ENCODE assay signal across 12 mouse cellular contexts in genomic region chr7:96661352-96662169, GRCm38 (mm10).
A peak's percentile ranks its signal among the peaks of the same experiment; 100 is the strongest.
DNase-seq lines count a peak whose midpoint lies in the region; ATAC-seq and TF ChIP-seq lines count a peak whose summit lies in the region.
"Had no signal": no experiment of that assay in that cellular context is flagged by ENCODE, and none has a peak within 500 bp of the region (broad histone marks: within the 10 kb centered on the region; RNA-seq: fewer than 3 reads in every experiment).

No protein-coding gene starts in this region.

- peak; percentile 68; the same call in 1 of the 2 replicates for ATAC-seq in hindbrain, embryonic 11.5 days (ENCODE audit: low FRiP score)
- no peak for ATAC-seq in hindbrain, postnatal 0 days
- ATAC-seq in stomach, embryonic 14.5 days (ENCODE audit: insufficient number of reproducible peaks, insufficient read depth, low FRiP score, low read depth), result 0 out of 2 replicates have a peak, but pooled peaks have one; percentile 10
- no peak for ATAC-seq in stomach, postnatal 0 days (ENCODE audit: low FRiP score, low TSS enrichment)
- ATAC-seq: liver, embryonic 12.5 days had no signal

- no peak overlapping the region for H3K4me2 ChIP-seq in hindbrain, embryonic 11.5 days (replicated peaks; ENCODE audit: low read depth, low read length)
- H3K4me2 ChIP-seq in hindbrain, postnatal 0 days (ENCODE audit: low read depth, low read length), result no peak overlapping the region
- no peak overlapping the region for H3K4me2 ChIP-seq in stomach, embryonic 14.5 days (replicated peaks; ENCODE audit: low read depth, low read length)
- no peak overlapping the region for H3K4me2 ChIP-seq in stomach, postnatal 0 days (replicated peaks; ENCODE audit: low read depth)
- H3K4me2 ChIP-seq: liver, embryonic 12.5 days had no signal

- peaks cover 16% of the 10 kb centered on the region for H3K4me1 ChIP-seq in hindbrain, embryonic 11.5 days (replicated peaks; ENCODE audit: control insufficient read depth, insufficient read depth, low read length)
- peaks cover 4% of the 10 kb centered on the region; the same call in 1 of the 2 replicates for H3K4me1 ChIP-seq in hindbrain, postnatal 0 days (ENCODE audit: insufficient read depth, low read length)
- H3K4me1 ChIP-seq in stomach, embryonic 14.5 days (ENCODE audit: control insufficient read depth, insufficient read depth, low read length), result peaks cover 38% of the 10 kb centered on the region
- H3K4me1 ChIP-seq in stomach, postnatal 0 days (replicated peaks; ENCODE audit: control insufficient read depth, insufficient read depth), result 0 out of 2 replicates have a peak, but pooled peaks cover 4% of the 10 kb centered on the region
- peaks cover 93% of the 10 kb centered on the region for H3K4me1 ChIP-seq in limb, embryonic 10.5 days

- H3K9me3 ChIP-seq in hindbrain, embryonic 11.5 days (ENCODE audit: control insufficient read depth, low read length), result no peaks in the 10 kb centered on the region
- no peaks in the 10 kb centered on the region for H3K9me3 ChIP-seq in hindbrain, postnatal 0 days (ENCODE audit: low read length)
- no peaks in the 10 kb centered on the region for H3K9me3 ChIP-seq in stomach, embryonic 14.5 days (ENCODE audit: control insufficient read depth, low read depth, low read length)
- no peaks in the 10 kb centered on the region for H3K9me3 ChIP-seq in stomach, postnatal 0 days (ENCODE audit: control insufficient read depth, low read length)
- no peaks in the 10 kb centered on the region for H3K9me3 ChIP-seq in limb, embryonic 10.5 days (replicated peaks)
- H3K9me3 ChIP-seq: liver, embryonic 12.5 days had no signal

- TF ChIP-seq CTCF in hindbrain, postnatal 0 days (IDR thresholded peaks at IDR 0.05; ENCODE audit: low read depth), result no peak
- TF ChIP-seq CTCF in stomach, postnatal 0 days (IDR thresholded peaks at IDR 0.05; ENCODE audit: low read depth), result no peak

- DNase-seq in hindbrain, embryonic 11.5 days (ENCODE audit: low spot score), result peak; percentile 54
- no peak for DNase-seq in hindbrain, postnatal 0 days (ENCODE audit: low spot score)
- no peak for DNase-seq in stomach, postnatal 0 days (ENCODE audit: low spot score)
- DNase-seq in limb, embryonic 10.5 days (ENCODE audit: low spot score), result no peak
- no peak for DNase-seq in right cerebral cortex, postnatal 14 days
- no peak for DNase-seq in layer of hippocampus, postnatal 36 days
- DNase-seq in layer of hippocampus, adult 11-12 months (ENCODE audit: low spot score), result no peak
- DNase-seq: adrenal gland, adult 2 months; cerebellum, adult 11-12 months; thymus, postnatal 4 days had no signal

- WGBS in hindbrain, embryonic 11.5 days, result 43% methylated on average over 12 of the region's 12 CpGs
- 48% methylated on average over 12 of the region's 12 CpGs for WGBS in hindbrain, postnatal 0 days
- 40% methylated on average over 12 of the region's 12 CpGs for WGBS in stomach, embryonic 14.5 days
- WGBS in stomach, postnatal 0 days, result 54% methylated on average over 12 of the region's 12 CpGs
- 52% methylated on average over 12 of the region's 12 CpGs for WGBS in limb, embryonic 10.5 days

- H3K27me3 ChIP-seq in hindbrain, embryonic 11.5 days (ENCODE audit: control insufficient read depth, insufficient read depth, low read length), result no peaks in the 10 kb centered on the region
- no peaks in the 10 kb centered on the region for H3K27me3 ChIP-seq in hindbrain, postnatal 0 days (ENCODE audit: insufficient read depth, low read length)
- no peaks in the 10 kb centered on the region for H3K27me3 ChIP-seq in stomach, embryonic 14.5 days (ENCODE audit: control insufficient read depth, insufficient read depth, low read length)
- H3K27me3 ChIP-seq in stomach, postnatal 0 days (ENCODE audit: control insufficient read depth, insufficient read depth, low read length), result no peaks in the 10 kb centered on the region
- H3K27me3 ChIP-seq in limb, embryonic 10.5 days (ENCODE audit: low read depth, poor library complexity, severe bottlenecking), result peaks cover 18% of the 10 kb centered on the region; the same call in 1 of the 2 replicates

- no peak for TF ChIP-seq EP300 in stomach, postnatal 0 days (optimal IDR thresholded peaks at IDR 0.05)

- peak overlapping the region; percentile 60; the same call in 1 of the 2 replicates for H3K27ac ChIP-seq in hindbrain, embryonic 11.5 days (ENCODE audit: low read depth, low read length)
- H3K27ac ChIP-seq in hindbrain, postnatal 0 days, result no peak overlapping the region
- peak overlapping the region; percentile 48; the same call in 1 of the 2 replicates for H3K27ac ChIP-seq in stomach, embryonic 14.5 days (ENCODE audit: low read length)
- no peak overlapping the region; the same call in none of the 2 replicates for H3K27ac ChIP-seq in stomach, postnatal 0 days (replicated peaks)
- peak overlapping the region; percentile 66 for H3K27ac ChIP-seq in limb, embryonic 10.5 days
- H3K27ac ChIP-seq: liver, embryonic 12.5 days had no signal

- H3K9ac ChIP-seq in hindbrain, embryonic 11.5 days (ENCODE audit: low read depth, low read length), result no peak overlapping the region
- H3K9ac ChIP-seq in hindbrain, postnatal 0 days (replicated peaks; ENCODE audit: low read length), result no peak overlapping the region
- H3K9ac ChIP-seq in stomach, embryonic 14.5 days (replicated peaks; ENCODE audit: low read depth, low read length), result no peak overlapping the region
- H3K9ac ChIP-seq in stomach, postnatal 0 days (ENCODE audit: low read length), result no peak overlapping the region
- H3K9ac ChIP-seq: liver, embryonic 12.5 days had no signal

- H3K36me3 ChIP-seq in hindbrain, embryonic 11.5 days (ENCODE audit: control insufficient read depth, insufficient read depth, low read length), result no peaks in the 10 kb centered on the region
- H3K36me3 ChIP-seq in hindbrain, postnatal 0 days (ENCODE audit: insufficient read depth, low read length), result no peaks in the 10 kb centered on the region
- no peaks in the 10 kb centered on the region for H3K36me3 ChIP-seq in stomach, embryonic 14.5 days (ENCODE audit: control insufficient read depth, insufficient read depth, low read length)
- no peaks in the 10 kb centered on the region for H3K36me3 ChIP-seq in stomach, postnatal 0 days (ENCODE audit: control insufficient read depth, insufficient read depth, low read length)
- H3K36me3 ChIP-seq in limb, embryonic 10.5 days, result 0 out of 2 replicates have a peak, but pooled peaks cover 3% of the 10 kb centered on the region
- H3K36me3 ChIP-seq: liver, embryonic 12.5 days had no signal

- no peak overlapping the region for H3K4me3 ChIP-seq in hindbrain, embryonic 11.5 days (ENCODE audit: low read depth, low read length)
- H3K4me3 ChIP-seq in hindbrain, postnatal 0 days (ENCODE audit: low read length), result no peak overlapping the region
- no peak overlapping the region for H3K4me3 ChIP-seq in stomach, embryonic 14.5 days (ENCODE audit: low read depth, low read length)
- no peak overlapping the region for H3K4me3 ChIP-seq in stomach, postnatal 0 days (ENCODE audit: low read depth, low read length)
- no peak overlapping the region for H3K4me3 ChIP-seq in limb, embryonic 10.5 days
- H3K4me3 ChIP-seq: liver, embryonic 12.5 days had no signal

Comparison
In these comparisons a context has a peak if more than half of its experiments do, and no peak if none do; other contexts are left out.
1. ATAC-seq: peak in hindbrain, embryonic 11.5 days (single experiment) and stomach, embryonic 14.5 days (single experiment); none in hindbrain, postnatal 0 days (single experiment) and stomach, postnatal 0 days (single experiment).
2. H3K27ac ChIP-seq: peak in hindbrain, embryonic 11.5 days (single experiment), stomach, embryonic 14.5 days (single experiment) and limb, embryonic 10.5 days (single experiment); none in hindbrain, postnatal 0 days (single experiment) and stomach, postnatal 0 days (single experiment).